Mouse (Mus musculus) hindbrain, embryonic 16.5 days (tissue): ENCODE results near the gene Kat6b. TPM values are rescaled to one million over a fixed set of nuclear protein-coding genes. Genes with fewer than 3 reads are reported as not detected.
"Not testable (repeated sequence)": the region's sequence is repeated elsewhere in the genome, so short reads cannot be mapped to it uniquely, and the experiment has no call there.

Experiments used
- ATAC-seq: fragments of 200-750 bp; cut with Nextera tagmentation; 2 replicates; pipeline ENCODE4 v1.8.0; 2017; ENCODE audit warnings: moderate TSS enrichment, moderate library complexity
- H3K27ac ChIP-seq: fragments of 300-500 bp; sonication (generic); 2 replicates; pipeline ENCODE4 v1.5.1; 2014; ENCODE audit warnings: low read depth, mild to moderate bottlenecking, control low read depth, low read length, moderate library complexity
- H3K27me3 ChIP-seq: fragments of 300-500 bp; sonication (generic); replicated peaks from 2 replicates; pipeline ENCODE4 v1.6.1; 2014; ENCODE audit warnings: low read length; ENCODE audit not compliant: control insufficient read depth, insufficient read depth
- H3K36me3 ChIP-seq: fragments of 300-500 bp; sonication (generic); 2 replicates; pipeline ENCODE4 v1.6.1; 2014; ENCODE audit warnings: mild to moderate bottlenecking, low read length, moderate library complexity, mixed read lengths; ENCODE audit not compliant: control insufficient read depth, insufficient read depth
- H3K4me1 ChIP-seq: fragments of 300-500 bp; sonication (generic); 2 replicates; pipeline ENCODE4 v1.6.1; 2014; ENCODE audit warnings: low read depth, low read length; ENCODE audit not compliant: control insufficient read depth, insufficient read depth
- H3K4me2 ChIP-seq: fragments of 300-500 bp; sonication (generic); 2 replicates; pipeline ENCODE4 v1.6.1; 2014; ENCODE audit warnings: mild to moderate bottlenecking, low read length, control low read depth, moderate library complexity
- H3K4me3 ChIP-seq: fragments of 300-500 bp; sonication (generic); 2 replicates; pipeline ENCODE4 v1.5.1; 2014; ENCODE audit warnings: mild to moderate bottlenecking, low read length, control low read depth, moderate library complexity
- H3K9ac ChIP-seq: fragments of 300-500 bp; sonication (generic); 2 replicates; pipeline ENCODE4 v1.6.1; 2014; ENCODE audit warnings: low read depth, mild to moderate bottlenecking, control low read depth, low read length, moderate library complexity
- H3K9me3 ChIP-seq: fragments of 300-500 bp; sonication (generic); 2 replicates; pipeline ENCODE4 v1.6.1; 2014; ENCODE audit warnings: mild to moderate bottlenecking, low read length, moderate library complexity; ENCODE audit not compliant: control insufficient read depth
- WGBS: fragments of 180-500 bp; shearing (Covaris S2); extraction: QIAGEN DNeasy Blood & Tissue Kit; methylation state at CpG from one replicate; pipeline ENCODE4 v1.1.7; 2014; 5-methylcytosine and 5-hydroxymethylcytosine counted together
- polyA plus RNA-seq: library from polyadenylated mRNA; unstranded; fragments of >200 nt; fragmentation: Nextera tagmentation; extraction: Ambion mirVana; gene quantifications from 2 replicates; pipeline ENCODE4 v1.2.1, GENCODE M21; 2015

Kat6b gene
- polyA plus RNA-seq, 1 experiment from 2014 or later = 14.2 TPM

DNA sequence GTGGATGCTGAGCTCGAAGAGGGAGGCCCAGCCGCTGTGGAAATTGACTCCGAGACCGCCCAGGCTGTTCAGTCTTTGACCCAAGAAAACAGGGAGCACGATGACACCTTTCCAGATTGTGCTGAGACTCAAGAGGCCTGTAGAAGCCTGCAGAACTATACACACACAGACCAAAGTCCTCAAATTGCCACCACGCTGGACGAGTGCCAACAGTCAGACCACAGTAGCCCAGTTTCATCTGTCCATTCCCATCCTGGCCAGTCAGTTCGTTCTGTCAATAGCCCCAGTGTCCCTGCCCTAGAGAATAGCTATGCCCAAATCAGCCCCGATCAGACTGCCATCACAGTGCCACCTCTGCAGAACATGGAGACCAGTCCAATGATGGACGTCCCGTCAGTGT, 188.0 kb downstream of the Kat6b start:
- Histone ChIP-seq H3K9me3 (no peaks in the 10 kb centered on the region), H3K27ac (no peak overlapping the region), H3K4me1 (no peaks in the 10 kb centered on the region), H3K4me2 (no peak overlapping the region), H3K36me3 (peaks cover 33% of the 10 kb centered on the region), H3K4me3 (no peak overlapping the region), H3K27me3 (no peaks in the 10 kb centered on the region), H3K9ac (no peak overlapping the region)
- WGBS = 84% methylated on average over 11 of the region's 11 CpGs
- ATAC-seq = no peak

DNA sequence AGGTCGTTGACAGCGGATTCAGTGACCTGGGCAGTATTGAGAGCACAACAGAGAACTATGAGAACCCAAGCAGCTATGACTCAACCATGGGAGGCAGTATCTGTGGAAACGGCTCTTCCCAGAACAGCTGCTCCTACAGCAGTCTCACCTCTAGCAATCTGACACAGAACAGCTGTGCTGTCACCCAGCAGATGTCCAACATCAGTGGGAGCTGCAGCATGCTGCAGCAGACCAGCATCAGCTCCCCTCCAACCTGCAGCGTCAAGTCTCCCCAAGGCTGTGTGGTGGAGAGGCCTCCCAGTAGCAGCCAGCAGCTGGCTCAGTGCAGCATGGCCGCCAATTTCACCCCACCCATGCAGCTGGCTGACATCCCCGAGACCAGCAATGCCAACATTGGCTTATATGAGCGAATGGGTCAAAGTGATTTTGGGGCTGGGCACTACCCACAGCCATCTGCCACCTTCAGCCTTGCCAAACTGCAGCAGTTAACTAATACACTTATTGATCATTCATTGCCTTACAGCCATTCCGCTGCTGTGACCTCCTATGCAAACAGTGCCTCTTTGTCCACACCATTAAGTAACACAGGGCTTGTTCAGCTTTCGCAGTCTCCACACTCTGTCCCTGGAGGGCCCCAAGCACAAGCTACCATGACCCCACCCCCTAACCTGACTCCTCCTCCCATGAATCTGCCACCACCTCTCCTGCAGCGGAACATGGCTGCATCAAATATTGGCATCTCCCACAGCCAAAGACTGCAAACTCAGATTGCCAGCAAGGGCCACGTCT, 188.6 kb downstream of the Kat6b start:
- WGBS = 73% methylated on average over 11 of the region's 11 CpGs
- Histone ChIP-seq H3K4me3 (no peak overlapping the region), H3K4me2 (no peak overlapping the region), H3K27ac (no peak overlapping the region; the same call in 1 of the 2 replicates), H3K9ac (no peak overlapping the region), H3K9me3 (no peaks in the 10 kb centered on the region), H3K36me3 (peaks cover 28% of the 10 kb centered on the region), H3K4me1 (no peaks in the 10 kb centered on the region), H3K27me3 (no peaks in the 10 kb centered on the region)
- peak; percentile 80 for ATAC-seq

DNA sequence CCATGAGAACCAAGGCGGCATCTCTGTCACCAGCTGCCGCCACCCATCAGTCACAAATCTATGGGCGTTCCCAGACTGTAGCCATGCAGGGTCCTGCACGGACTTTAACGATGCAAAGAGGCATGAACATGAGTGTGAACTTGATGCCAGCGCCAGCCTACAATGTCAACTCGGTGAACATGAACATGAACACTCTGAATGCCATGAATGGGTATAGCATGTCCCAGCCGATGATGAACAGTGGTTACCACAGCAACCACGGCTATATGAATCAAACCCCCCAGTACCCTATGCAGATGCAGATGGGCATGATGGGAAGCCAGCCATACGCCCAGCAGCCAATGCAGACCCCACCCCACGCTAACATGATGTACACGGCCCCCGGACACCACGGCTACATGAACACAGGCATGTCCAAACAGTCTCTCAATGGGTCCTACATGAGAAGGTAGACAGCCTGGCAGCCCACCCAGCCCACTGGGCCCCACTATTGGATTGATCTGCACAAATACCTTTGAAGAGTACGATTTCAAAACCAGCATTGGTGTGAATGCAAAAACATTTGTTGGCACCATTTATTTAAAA, 189.3 kb downstream of the Kat6b start:
- H3K4me2 ChIP-seq, H3K27me3 ChIP-seq, H3K27ac ChIP-seq, H3K9me3 ChIP-seq, H3K4me1 ChIP-seq, H3K4me3 ChIP-seq, H3K9ac ChIP-seq: not testable (repeated sequence)
- H3K36me3 ChIP-seq = peaks cover 25% of the 10 kb centered on the region
- WGBS = 80% methylated on average over 15 of the region's 15 CpGs
- peak; percentile 41 for ATAC-seq

DNA sequence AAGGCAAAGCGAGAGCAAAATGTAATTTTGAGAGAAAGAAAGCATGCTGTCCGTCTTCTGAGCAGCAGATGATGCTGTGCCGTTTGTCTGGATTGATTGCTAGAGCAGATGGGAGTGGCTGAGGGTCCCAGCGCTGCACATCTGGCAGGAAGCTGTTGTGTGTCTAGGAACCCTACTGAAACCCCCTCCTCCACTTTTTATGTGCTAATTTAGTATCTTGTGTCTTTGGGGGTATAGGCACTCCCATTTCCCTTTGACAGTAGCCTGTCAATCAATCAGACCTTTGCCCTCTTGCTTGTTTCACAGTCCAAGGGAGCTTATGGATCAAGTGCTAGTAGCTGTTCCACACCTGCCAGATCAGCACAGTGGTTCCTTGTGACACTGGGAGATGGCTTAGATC, 191.9 kb downstream of the Kat6b start:
- H3K27me3 ChIP-seq = no peaks in the 10 kb centered on the region
- H3K4me2 ChIP-seq = no peak overlapping the region
- no peak overlapping the region for H3K27ac ChIP-seq
- H3K9me3 ChIP-seq = no peaks in the 10 kb centered on the region
- no peak overlapping the region for H3K4me3 ChIP-seq
- H3K4me1 ChIP-seq = no peaks in the 10 kb centered on the region
- ATAC-seq = no peak
- H3K9ac ChIP-seq = no peak overlapping the region
- peaks cover 20% of the 10 kb centered on the region for H3K36me3 ChIP-seq
- 55% methylated on average over 4 of the region's 4 CpGs for WGBS

DNA sequence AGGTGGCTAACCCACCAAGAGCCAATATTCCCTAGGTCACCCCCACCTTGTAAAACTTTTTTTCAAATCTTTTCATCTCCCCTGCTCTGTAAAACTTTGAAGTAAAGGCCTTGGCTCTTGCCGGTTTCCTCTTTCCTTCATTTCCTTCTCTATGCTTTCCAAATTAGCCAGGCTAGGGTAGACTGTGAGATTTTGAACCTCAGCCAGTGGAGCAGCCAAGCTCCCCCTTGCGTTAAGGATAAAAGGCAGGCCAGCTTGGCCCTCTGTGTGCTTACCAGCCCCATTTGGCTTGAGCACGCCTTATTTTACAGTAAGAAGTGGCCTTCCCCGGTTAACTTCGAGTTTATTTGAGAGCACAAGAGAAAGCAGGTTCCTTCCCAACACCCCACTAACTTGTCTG, 193.2 kb downstream of the Kat6b start:
- no peaks in the 10 kb centered on the region for H3K4me1 ChIP-seq
- H3K27me3 ChIP-seq = no peaks in the 10 kb centered on the region
- no peaks in the 10 kb centered on the region for H3K9me3 ChIP-seq
- no peak for ATAC-seq
- no peak overlapping the region for H3K4me3 ChIP-seq
- no peak overlapping the region for H3K27ac ChIP-seq
- WGBS = 59% methylated on average over 5 of the region's 5 CpGs
- H3K36me3 ChIP-seq = peaks cover 9% of the 10 kb centered on the region
- no peak overlapping the region for H3K9ac ChIP-seq
- no peak overlapping the region for H3K4me2 ChIP-seq

DNA sequence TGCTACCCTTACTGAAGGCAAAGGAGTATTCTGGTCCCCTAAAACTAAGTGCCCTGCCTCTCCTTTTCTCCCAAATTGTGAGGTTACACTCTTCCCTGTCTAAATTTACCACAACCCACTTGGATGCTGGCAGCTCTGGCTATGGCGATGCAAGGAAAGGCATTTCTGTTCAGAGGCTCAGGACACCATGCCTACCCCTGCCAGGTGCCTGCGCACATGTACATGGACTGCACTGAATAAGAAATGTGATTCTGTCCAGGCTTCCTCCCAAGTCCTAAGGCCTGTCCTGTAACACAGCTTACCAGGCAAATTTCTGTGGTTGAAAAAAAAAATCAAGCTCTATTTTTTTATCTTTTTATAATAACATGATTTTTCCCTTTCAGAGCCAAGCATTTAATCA, 195.0 kb downstream of the Kat6b start:
- H3K9ac ChIP-seq = no peak overlapping the region
- ATAC-seq = no peak
- no peaks in the 10 kb centered on the region for H3K27me3 ChIP-seq
- H3K4me3 ChIP-seq = no peak overlapping the region
- 81% methylated on average over 2 of the region's 2 CpGs for WGBS
- H3K27ac ChIP-seq = no peak overlapping the region
- H3K4me1 ChIP-seq = peaks cover 6% of the 10 kb centered on the region; the same call in 1 of the 2 replicates
- H3K9me3 ChIP-seq = no peaks in the 10 kb centered on the region
- no peaks in the 10 kb centered on the region for H3K36me3 ChIP-seq
- no peak overlapping the region for H3K4me2 ChIP-seq

DNA sequence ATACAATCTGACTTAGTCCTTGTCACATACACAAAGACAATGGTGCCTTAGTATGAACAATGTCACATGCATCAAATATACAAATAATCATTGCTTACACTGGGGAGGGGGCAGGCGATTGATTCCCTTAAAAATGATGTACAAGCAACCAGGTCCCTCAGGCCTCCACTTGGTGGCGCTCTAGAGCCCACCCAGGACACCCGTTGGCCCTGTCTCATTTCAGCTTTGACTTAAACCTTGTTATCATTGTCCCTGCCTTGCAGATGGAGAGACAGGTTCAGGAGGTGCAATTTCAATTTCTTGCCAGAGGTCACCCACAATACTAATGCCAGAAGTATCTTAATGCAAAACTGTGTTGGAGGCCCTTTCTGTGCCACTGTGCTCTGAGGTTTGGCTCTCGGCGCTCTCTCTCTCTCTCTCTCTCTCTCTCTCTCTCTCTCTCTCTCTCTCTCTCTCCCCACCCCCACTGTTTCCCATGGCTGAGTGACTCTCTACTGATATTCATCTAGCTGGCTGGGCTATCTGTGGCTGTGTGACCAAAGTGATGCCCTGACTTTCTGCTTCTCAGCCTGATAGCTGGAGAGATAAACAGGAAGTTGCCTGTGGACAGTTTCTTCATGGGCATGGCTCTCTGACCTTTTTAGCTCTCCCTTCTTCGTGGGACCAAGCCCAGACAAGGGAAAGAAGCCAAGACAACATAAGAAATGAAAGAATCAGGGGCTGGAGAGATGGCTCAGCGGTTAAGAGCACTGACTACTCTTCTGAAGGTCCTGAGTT, 197.5 kb downstream of the Kat6b start:
- WGBS = 38% methylated on average over 7 of the region's 7 CpGs
- no peak overlapping the region for H3K9ac ChIP-seq

DNA sequence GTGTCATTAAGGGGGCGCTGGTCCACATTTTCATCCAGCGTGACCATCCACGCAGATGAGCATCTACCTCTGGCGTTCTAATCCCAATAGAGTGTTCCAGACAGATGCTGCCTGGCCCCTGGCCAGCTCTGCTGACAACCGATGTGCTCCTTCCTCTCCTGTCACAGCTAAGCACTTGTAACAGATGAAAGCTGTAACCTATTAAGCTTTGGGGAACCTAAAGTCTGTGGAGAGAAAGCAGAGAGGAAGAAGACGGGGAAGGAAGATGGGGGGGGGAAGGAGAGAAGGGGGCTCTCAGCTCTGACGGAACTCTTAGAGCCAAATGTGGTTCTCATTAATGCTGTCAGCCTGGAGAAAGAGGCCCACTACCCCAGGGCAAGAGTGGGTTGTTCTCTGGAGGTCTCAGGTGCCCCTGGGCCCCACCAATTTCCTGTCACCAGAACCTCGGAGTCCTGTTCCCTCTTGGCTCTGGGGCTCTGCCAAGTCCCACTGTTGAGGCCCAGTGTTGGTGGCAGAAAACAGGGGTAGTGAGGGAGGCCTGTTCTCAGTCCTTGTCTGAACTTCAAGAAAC, 198.5 kb downstream of the Kat6b start:
- Histone ChIP-seq H3K27me3 (no peaks in the 10 kb centered on the region), H3K4me3 (no peak overlapping the region), H3K4me2 (no peak overlapping the region), H3K9me3 (no peaks in the 10 kb centered on the region), H3K36me3 (no peaks in the 10 kb centered on the region), H3K4me1 (peaks cover 12% of the 10 kb centered on the region), H3K9ac (peak overlapping the region; percentile 9; the same call in 1 of the 2 replicates), H3K27ac (no peak overlapping the region)
- WGBS = 22% methylated on average over 8 of the region's 8 CpGs
- ATAC-seq = no peak

More for the DNA sequence above, 197.5 kb downstream of the Kat6b start:
- no peaks in the 10 kb centered on the region for H3K36me3 ChIP-seq
- H3K27me3 ChIP-seq = no peaks in the 10 kb centered on the region
- no peak for ATAC-seq
- H3K27ac ChIP-seq = no peak overlapping the region
- H3K9me3 ChIP-seq = no peaks in the 10 kb centered on the region
- H3K4me2 ChIP-seq = no peak overlapping the region
- peaks cover 12% of the 10 kb centered on the region for H3K4me1 ChIP-seq
- H3K4me3 ChIP-seq = no peak overlapping the region

DNA sequence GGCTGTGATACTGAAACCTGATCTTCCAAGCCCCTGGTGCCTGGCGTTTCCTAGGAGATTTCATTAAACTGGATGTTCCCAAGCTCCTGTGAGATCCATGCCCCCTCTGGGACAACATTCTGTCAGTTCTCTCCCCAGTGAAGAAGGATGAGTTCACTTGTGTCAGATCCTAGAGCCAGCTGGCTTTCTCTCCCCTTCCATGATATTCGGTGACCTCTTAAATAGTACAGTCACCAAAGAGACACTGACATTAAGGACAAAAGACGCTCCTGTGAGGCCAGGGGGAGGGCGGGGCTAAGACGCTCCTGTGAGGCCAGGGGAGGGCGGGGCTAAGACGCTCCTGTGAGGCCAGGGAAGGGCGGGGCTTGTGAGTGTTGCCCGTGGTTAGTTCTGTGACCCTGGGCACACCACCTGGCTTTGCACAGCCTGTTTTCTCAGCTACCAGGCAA, 201.5 kb downstream of the Kat6b start:
- no peak overlapping the region for H3K27ac ChIP-seq
- peaks cover 4% of the 10 kb centered on the region; the same call in 1 of the 2 replicates for H3K27me3 ChIP-seq
- H3K4me1 ChIP-seq = peaks cover 16% of the 10 kb centered on the region
- H3K4me3 ChIP-seq = no peak overlapping the region; the same call in 1 of the 2 replicates
- H3K9ac ChIP-seq = no peak overlapping the region
- H3K4me2 ChIP-seq = peak overlapping the region; percentile 44
- peak; percentile 53 for ATAC-seq
- 0% methylated on average over 9 of the region's 9 CpGs for WGBS
- H3K9me3 ChIP-seq = no peaks in the 10 kb centered on the region
- H3K36me3 ChIP-seq = no peaks in the 10 kb centered on the region
